Mouse (Mus musculus) lung, embryonic 14.5 days (tissue): ENCODE measurements at regions not wholly inside any gene's neighbourhood (a gene's known extent, or its start where the extent isn't known, plus 50 kb on each side); places are given as distances from the start of the nearest gene placed in this dataset.

Source experiments
- ATAC-seq: fragments of 200-750 bp; cut with Nextera tagmentation; 2 replicates; pipeline ENCODE4 v1.8.0; 2017; ENCODE audit warnings: mild to moderate bottlenecking, moderate TSS enrichment, moderate library complexity; ENCODE audit not compliant: insufficient read depth
- DNase-seq: peaks from one replicate; pipeline ENCODE4 v3.0.0-alpha.2; 2015
- H3K27ac ChIP-seq: fragments of 300-500 bp; sonication (generic); 2 replicates; pipeline ENCODE4 v1.5.1; 2014; ENCODE audit warnings: low read depth, mild to moderate bottlenecking, moderate library complexity
- H3K27me3 ChIP-seq: fragments of 300-500 bp; sonication (generic); 2 replicates; pipeline ENCODE4 v1.6.1; 2014; ENCODE audit warnings: low read length, control low read depth; ENCODE audit not compliant: insufficient read depth
- H3K36me3 ChIP-seq: fragments of 300-500 bp; sonication (generic); 2 replicates; pipeline ENCODE4 v1.6.1; 2014; ENCODE audit warnings: control low read depth; ENCODE audit not compliant: insufficient read depth
- H3K4me1 ChIP-seq: fragments of 300-500 bp; sonication (generic); 2 replicates; pipeline ENCODE4 v1.6.1; 2014; ENCODE audit warnings: antibody characterized with exemption, control low read depth; ENCODE audit not compliant: insufficient read depth
- H3K4me2 ChIP-seq: fragments of 300-500 bp; sonication (generic); 2 replicates; pipeline ENCODE4 v1.6.1; 2014; ENCODE audit warnings: mild to moderate bottlenecking
- H3K4me3 ChIP-seq: fragments of 300-500 bp; sonication (generic); 2 replicates; pipeline ENCODE4 v1.5.1; 2014; ENCODE audit warnings: low read depth, low read length
- H3K9ac ChIP-seq: fragments of 300-500 bp; sonication (generic); 2 replicates; pipeline ENCODE4 v1.6.1; 2014
- H3K9me3 ChIP-seq: fragments of 300-500 bp; sonication (generic); 2 replicates; pipeline ENCODE4 v1.6.1; 2016; ENCODE audit warnings: low read depth, low read length, control low read depth
- CTCF ChIP-seq: IDR thresholded peaks from 2 replicates; pipeline ENCODE4 v1.5.1; 2016; ENCODE audit warnings: antibody characterized with exemption, low read depth
- WGBS: fragments of 180-500 bp; shearing (Covaris S2); extraction: QIAGEN DNeasy Blood & Tissue Kit; methylation state at CpG from one replicate; pipeline ENCODE4 v1.1.7; 2014; 5-methylcytosine and 5-hydroxymethylcytosine counted together

GRCm38 (mm10) chr8:99532686-99533415 is 116.6 kb upstream of the Cdh8 start:
- Histone ChIP-seq H3K4me1 (no peaks in the 10 kb centered on the region), H3K36me3 (no peaks in the 10 kb centered on the region), H3K4me2 (no peak overlapping the region), H3K27me3 (no peaks in the 10 kb centered on the region), H3K9ac (no peak overlapping the region), H3K27ac (no peak overlapping the region), H3K4me3 (no peak overlapping the region), H3K9me3 (no peaks in the 10 kb centered on the region)
- ATAC-seq = no peak
- TF ChIP-seq CTCF = no peak
- WGBS = 81% methylated on average over 8 of the region's 8 CpGs
- DNase-seq = peak; percentile 1

GRCm38 (mm10) chr8:99502055-99502454 is 85.8 kb upstream of the Cdh8 start:
- Histone ChIP-seq H3K4me2 (no peak overlapping the region), H3K4me1 (no peaks in the 10 kb centered on the region), H3K27ac (no peak overlapping the region), H3K27me3 (no peaks in the 10 kb centered on the region), H3K9me3 (no peaks in the 10 kb centered on the region), H3K4me3 (no peak overlapping the region), H3K36me3 (no peaks in the 10 kb centered on the region), H3K9ac (no peak overlapping the region)
- TF ChIP-seq CTCF = no peak
- 74% methylated on average over 3 of the region's 3 CpGs for WGBS
- DNase-seq (no peak), ATAC-seq (no peak)
